Mouse (Mus musculus) Patski (cell line): ENCODE results near the gene Baz2a. TPM values are rescaled to one million over a fixed set of nuclear protein-coding genes. Genes with fewer than 3 reads are reported as not detected.
A peak's percentile ranks its signal among the peaks of the same experiment; 100 is the strongest.
"Not testable (repeated sequence)": the region's sequence is repeated elsewhere in the genome, so short reads cannot be mapped to it uniquely, and the experiment has no call there.

Experiments used
- ATAC-seq: fragments of 100-300 bp; one replicate; pipeline ENCODE4 v1.8.0; 2021
- CTCF ChIA-PET: fragments of 350-600 bp; sonication (Branson Sonifier 250); formaldehyde crosslinking; loops from one replicate; lab custom pipeline; 2022; ENCODE audit warnings: inconsistent platforms; lab: Charles Lee
- POLR2A ChIA-PET: fragments of 350-600 bp; sonication (Branson Sonifier 250); formaldehyde crosslinking; loops from one replicate; lab custom pipeline; 2022; ENCODE audit warnings: antibody characterized with exemption, inconsistent platforms; lab: Charles Lee
- DNase-seq: peaks from one replicate; pipeline ENCODE4 v3.0.0-alpha.2; 2011; ENCODE audit warnings: low read depth, low spot score
- H3K27me3 ChIP-seq: fragments of 371-371 bp; one replicate; pipeline ENCODE4 v1.5.1; 2021
- CTCF ChIP-seq: fragments of 100-300 bp; IDR thresholded peaks from one replicate; pipeline ENCODE4 v1.5.1; 2021
- in situ Hi-C: fragments of 300-500 bp; cut with MboI; formaldehyde crosslinking; loops from 3 replicates; pipeline ENCODE4 v1.11.1; 2018; ENCODE audit warnings: low pct_unique_long_range_greater_than_20kb, mixed read lengths
- polyA plus RNA-seq: library from polyadenylated mRNA; unstranded; gene quantifications from one replicate; pipeline ENCODE4 v1.2.3, GENCODE M21; 2021

Baz2a gene
- polyA plus RNA-seq, 1 experiment from 2014 or later, result 45.8 TPM

GRCm38 (mm10) chr10:128080496-128080895 is 10.9 kb upstream of the Baz2a start:
- in situ Hi-C loops, result no loop called here
- TF ChIP-seq CTCF, result peak; percentile 62
- ChIA-PET CTCF (no interaction called here), POLR2A (no interaction called here)
- ATAC-seq (no peak), DNase-seq (no peak)
- H3K27me3 ChIP-seq, result no peaks in the 10 kb centered on the region

- ChIA-PET POLR2A (interaction anchor here (0.6 kb wide), 1 partner anchor 79 kb away, joined by 5 read pairs; no protein-coding TSS in a partner anchor), CTCF (no interaction called here)
- DNase-seq (no peak), ATAC-seq (no peak)
- no peaks in the 10 kb centered on the region for H3K27me3 ChIP-seq
- in situ Hi-C loops, result no loop called here
- no peak for TF ChIP-seq CTCF
These were observed 9.4 kb upstream of the Baz2a start for GRCm38 (mm10) chr10:128081807-128082476.

GRCm38 (mm10) chr10:128082477-128082808 is 8.9 kb upstream of the Baz2a start:
- CTCF ChIA-PET, result interaction anchor here (1.2 to 1.4 kb wide), 2 partner anchors 11 to 43 kb away, joined by 3 to 4 read pairs; no protein-coding TSS in a partner anchor
- DNase-seq (no peak), ATAC-seq (no peak)
- in situ Hi-C loops, result no loop called here
- H3K27me3 ChIP-seq, result no peaks in the 10 kb centered on the region
- POLR2A ChIA-PET, result interaction anchor here (0.6 to 2.2 kb wide), 6 partner anchors 10 to 100 kb away, joined by 3 to 20 read pairs (median 5); partner anchors contain the start of genes Baz2a and Naca
- no peak for TF ChIP-seq CTCF

GRCm38 (mm10) chr10:128082880-128083421 is 8.4 kb upstream of the Baz2a start, which contains the start of gene Atp5b:
Gene Atp5b (plus strand): TSS chr10:128083273.
- POLR2A ChIA-PET, result interaction anchor here (0.6 to 2.2 kb wide), 12 partner anchors 9 to 128 kb away, joined by 3 to 20 read pairs (median 4); partner anchors contain the start of genes Baz2a and Naca
- ATAC-seq (peak; percentile 97), DNase-seq (peak; percentile 100)
- CTCF ChIA-PET, result interaction anchor here (1.2 to 1.4 kb wide), 2 partner anchors 10 to 43 kb away, joined by 3 to 4 read pairs; no protein-coding TSS in a partner anchor
- in situ Hi-C loops, result no loop called here
- TF ChIP-seq CTCF, result no peak
- H3K27me3 ChIP-seq, result no peaks in the 10 kb centered on the region

GRCm38 (mm10) chr10:128083688-128084087 is 7.7 kb upstream of the Baz2a start:
- no peak for DNase-seq
- CTCF ChIA-PET, result interaction anchor here (1.2 to 1.4 kb wide), 2 partner anchors 9 to 44 kb away, joined by 3 to 4 read pairs; no protein-coding TSS in a partner anchor
- POLR2A ChIA-PET, result interaction anchor here (0.9 to 2.2 kb wide), 11 partner anchors 9 to 127 kb away, joined by 3 to 20 read pairs (median 5); partner anchors contain the start of gene Baz2a

GRCm38 (mm10) chr10:128084160-128084559 is 7.2 kb upstream of the Baz2a start:
- DNase-seq (no peak), ATAC-seq (no peak)
- no peaks in the 10 kb centered on the region for H3K27me3 ChIP-seq
- CTCF ChIA-PET, result no interaction called here
- TF ChIP-seq CTCF, result no peak
- POLR2A ChIA-PET, result interaction anchor here (0.9 to 2.2 kb wide), 9 partner anchors 8 to 127 kb away, joined by 3 to 20 read pairs (median 5); partner anchors contain the start of gene Baz2a
- in situ Hi-C loops, result no loop called here

More at GRCm38 (mm10) chr10:128083688-128084087, 7.7 kb upstream of the Baz2a start:
- no peak for ATAC-seq
- in situ Hi-C loops, result no loop called here
- H3K27me3 ChIP-seq, result no peaks in the 10 kb centered on the region
- no peak for TF ChIP-seq CTCF

- no peak for DNase-seq
These were observed 5.0 kb upstream of the Baz2a start for GRCm38 (mm10) chr10:128086391-128086790.

GRCm38 (mm10) chr10:128087216-128087615 is 4.2 kb upstream of the Baz2a start:
- H3K27me3 ChIP-seq, DNase-seq, ATAC-seq: not testable (repeated sequence)
- POLR2A ChIA-PET, result interaction anchor here (0.9 to 1.0 kb wide), 2 partner anchors 70 to 102 kb away, joined by 4 to 5 read pairs; no protein-coding TSS in a partner anchor
- CTCF ChIA-PET, result interaction anchor here (1.2 kb wide), 1 partner anchor 99 kb away, joined by 5 read pairs; no protein-coding TSS in a partner anchor
- in situ Hi-C loops, result loop anchor here (5.0 kb wide), 1 partner anchor 100 kb away; no protein-coding TSS in a partner anchor

More at GRCm38 (mm10) chr10:128086391-128086790, 5.0 kb upstream of the Baz2a start:
- in situ Hi-C loops, result loop anchor here (5.0 kb wide), 1 partner anchor 101 kb away; no protein-coding TSS in a partner anchor
- ChIA-PET CTCF (interaction anchor here (1.3 to 1.7 kb wide), 2 partner anchors 9 to 15 kb away, joined by 4 read pairs; no protein-coding TSS in a partner anchor), POLR2A (no interaction called here)
- ATAC-seq, result no peak
- no peak for TF ChIP-seq CTCF
- H3K27me3 ChIP-seq, result no peaks in the 10 kb centered on the region

GRCm38 (mm10) chr10:128088181-128088580 is 3.2 kb upstream of the Baz2a start:
- no peak for DNase-seq

GRCm38 (mm10) chr10:128089842-128090241 is 1.5 kb upstream of the Baz2a start:
- ChIA-PET CTCF (interaction anchor here (0.9 to 4.7 kb wide), 8 partner anchors 15 to 102 kb away, joined by 3 to 44 read pairs (median 4); no protein-coding TSS in a partner anchor), POLR2A (interaction anchor here (0.6 to 1.1 kb wide), 3 partner anchors 14 to 53 kb away, joined by 3 read pairs; no protein-coding TSS in a partner anchor)
- ATAC-seq, result no peak
- no peak for DNase-seq
- no peak for TF ChIP-seq CTCF
- H3K27me3 ChIP-seq, result no peaks in the 10 kb centered on the region
- in situ Hi-C loops, result loop anchor here (5.0 kb wide), 1 partner anchor 97 kb away; no protein-coding TSS in a partner anchor

More at GRCm38 (mm10) chr10:128088181-128088580, 3.2 kb upstream of the Baz2a start:
- ATAC-seq, result no peak
- in situ Hi-C loops, result loop anchor here (5.0 kb wide), 1 partner anchor 99 kb away; no protein-coding TSS in a partner anchor
- H3K27me3 ChIP-seq, result no peaks in the 10 kb centered on the region
- POLR2A ChIA-PET, result interaction anchor here (0.9 to 1.0 kb wide), 2 partner anchors 71 to 101 kb away, joined by 4 to 5 read pairs; no protein-coding TSS in a partner anchor
- CTCF ChIA-PET, result interaction anchor here (1.2 kb wide), 1 partner anchor 98 kb away, joined by 5 read pairs; no protein-coding TSS in a partner anchor
- TF ChIP-seq CTCF, result no peak
